Mouse (Mus musculus) gastrocnemius, postnatal 14 days (tissue): ENCODE data around the gene Dcst1. TPM values are rescaled to one million over a fixed set of nuclear protein-coding genes. Genes with fewer than 3 reads are reported as not detected.
A peak's percentile ranks its signal among the peaks of the same experiment; 100 is the strongest.

Source experiments
- DNase-seq: peaks from one replicate; pipeline ENCODE4 v3.0.0; 2021; ENCODE audit warnings: mixed read lengths
- intact Hi-C: fragments of 180-260 bp; cut with DNase I; formaldehyde crosslinking; loops from one replicate; pipeline ENCODE4 v1.15.1; 2025; ENCODE audit warnings: low total_unique reads
- total RNA-seq, 2 experiments: library from RNA; stranded (reverse); gene quantifications; 2 replicates each; pipeline ENCODE4 v1.2.3; 2021

Gene Dcst1
- total RNA-seq, 2 experiments from 2014 or later: not detected

GRCm38 (mm10) chr3:89340465-89340864, 24.6 kb downstream of the Dcst1 start:
- peak; percentile 74 for DNase-seq
- intact Hi-C loops: loop anchor here (10.0 kb wide), 1 partner anchor 144 kb away; no protein-coding TSS in a partner anchor

GRCm38 (mm10) chr3:89339416-89339815, 25.6 kb downstream of the Dcst1 start:
- DNase-seq: peak; percentile 62
- intact Hi-C loops: no loop called here

- intact Hi-C loops: no loop called here
- DNase-seq: no peak
These were observed 27.1 kb downstream of the Dcst1 start, which contains the start of gene Efna4 for GRCm38 (mm10) chr3:89337721-89338578. Gene Efna4 (minus strand): TSS chr3:89338028.

GRCm38 (mm10) chr3:89337062-89337720, 27.9 kb downstream of the Dcst1 start:
- intact Hi-C loops: no loop called here
- no peak for DNase-seq

- no peak for DNase-seq
- intact Hi-C loops: no loop called here
These were observed 28.5 kb downstream of the Dcst1 start for GRCm38 (mm10) chr3:89336529-89336928.

- intact Hi-C loops: no loop called here
- no peak for DNase-seq
These were observed 32.0 kb downstream of the Dcst1 start for GRCm38 (mm10) chr3:89333053-89333452.

- intact Hi-C loops: no loop called here
- no peak for DNase-seq
These were observed 32.6 kb downstream of the Dcst1 start for GRCm38 (mm10) chr3:89332476-89332875.

GRCm38 (mm10) chr3:89332013-89332412, 33.0 kb downstream of the Dcst1 start:
- intact Hi-C loops: no loop called here
- DNase-seq: no peak

- intact Hi-C loops: no loop called here
- no peak for DNase-seq
These were observed 33.5 kb downstream of the Dcst1 start for GRCm38 (mm10) chr3:89331561-89331960.

GRCm38 (mm10) chr3:89330948-89331347, 34.1 kb downstream of the Dcst1 start:
- DNase-seq: no peak
- intact Hi-C loops: no loop called here

GRCm38 (mm10) chr3:89330346-89330745, 34.7 kb downstream of the Dcst1 start:
- DNase-seq: no peak
- intact Hi-C loops: no loop called here

- DNase-seq: no peak
These were observed 36.4 kb downstream of the Dcst1 start for GRCm38 (mm10) chr3:89328623-89329022.

GRCm38 (mm10) chr3:89327371-89327870, 37.6 kb downstream of the Dcst1 start:
- intact Hi-C loops: no loop called here
- DNase-seq: no peak

More at GRCm38 (mm10) chr3:89328623-89329022, 36.4 kb downstream of the Dcst1 start:
- intact Hi-C loops: no loop called here

- intact Hi-C loops: no loop called here
- no peak for DNase-seq
These were observed 39.2 kb downstream of the Dcst1 start for GRCm38 (mm10) chr3:89325882-89326281.

- intact Hi-C loops: no loop called here
- DNase-seq: peak; percentile 49
These were observed 42.4 kb downstream of the Dcst1 start, which contains the start of gene Efna3 for GRCm38 (mm10) chr3:89322514-89323165. Gene Efna3 (minus strand): TSS chr3:89322965.

GRCm38 (mm10) chr3:89322131-89322500, 42.9 kb downstream of the Dcst1 start:
- intact Hi-C loops: no loop called here
- no peak for DNase-seq

- no peak for DNase-seq
These were observed 43.6 kb downstream of the Dcst1 start for GRCm38 (mm10) chr3:89321183-89322130.

GRCm38 (mm10) chr3:89320581-89321182, 44.4 kb downstream of the Dcst1 start:
- DNase-seq: no peak
- intact Hi-C loops: no loop called here

More at GRCm38 (mm10) chr3:89321183-89322130, 43.6 kb downstream of the Dcst1 start:
- intact Hi-C loops: no loop called here
